Mouse (Mus musculus): ENCODE measurements at regions not wholly inside any gene's neighbourhood (a gene's known extent, or its start where the extent isn't known, plus 50 kb on each side); places are given as distances from the start of the nearest gene placed in this dataset.
A peak's percentile ranks its signal among the peaks of the same experiment; 100 is the strongest.

DNA sequence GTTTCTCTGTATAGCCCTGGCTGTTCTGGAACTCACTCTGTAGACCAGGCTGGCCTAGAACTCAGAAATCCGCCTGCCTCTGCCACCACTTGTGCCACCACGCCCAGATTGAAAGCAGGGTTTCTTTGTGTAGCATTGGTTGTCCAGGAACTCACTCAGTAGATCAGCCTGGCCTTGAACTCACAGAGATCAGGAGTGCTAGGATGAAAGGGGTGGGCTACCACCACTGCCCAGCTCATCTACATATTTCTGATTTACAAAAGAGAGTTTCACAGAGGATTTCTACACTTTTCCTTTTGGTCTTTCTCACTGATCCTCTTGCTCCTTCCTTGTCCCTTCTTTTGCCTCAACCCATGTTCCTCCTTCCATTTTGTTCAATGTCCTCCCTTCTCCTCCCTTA lies 53.1 kb upstream of the Lbx1 start:
- no peak for DNase-seq (ENCODE audit: low spot score in 2 of 2)
- intact Hi-C loops (cut with DNase I) = no loop called here

DNA sequence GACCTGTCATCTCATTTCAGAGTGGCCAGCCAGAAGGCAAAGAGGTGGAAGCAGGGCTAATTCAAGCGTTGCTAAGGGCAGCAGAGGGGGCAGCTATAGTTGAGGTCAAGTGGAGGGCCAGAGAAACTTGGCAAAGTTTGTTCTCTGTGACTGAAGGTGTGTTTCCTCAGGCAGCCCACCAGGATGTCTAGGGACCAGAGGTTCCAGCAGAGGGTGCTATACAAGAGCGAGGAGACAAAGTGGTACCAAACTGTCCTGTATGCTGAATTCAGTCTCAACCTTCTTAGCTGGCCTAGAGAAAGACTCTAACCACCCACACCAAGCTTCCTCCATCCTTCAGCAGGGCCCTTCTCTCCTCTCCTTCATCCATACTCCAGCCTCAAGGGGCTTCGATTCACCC lies 62.2 kb upstream of the Lbx1 start:
- DNase-seq (ENCODE audit: low spot score in 2 of 2) = no peak
- intact Hi-C loops (cut with DNase I) = no loop called here

DNA sequence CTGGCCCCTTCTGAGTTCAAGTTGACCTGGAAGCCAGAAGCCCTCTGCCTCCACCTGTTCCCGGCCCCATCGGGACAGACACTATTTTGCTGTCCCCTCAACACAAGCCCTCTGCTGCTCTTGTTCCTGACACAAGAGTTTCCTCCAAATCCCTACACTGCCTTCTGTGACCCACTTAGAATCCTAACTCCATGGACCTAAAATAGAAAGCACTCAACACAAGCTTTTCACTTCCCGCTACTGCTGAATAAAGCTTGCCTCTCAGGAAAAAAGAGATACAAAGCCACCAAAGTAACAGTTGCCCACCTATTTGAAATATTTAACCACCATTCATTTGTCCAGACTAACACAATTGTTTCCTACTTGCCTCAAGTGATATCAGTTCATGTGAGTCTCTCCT lies 63.7 kb upstream of the Lbx1 start:
- intact Hi-C loops (cut with DNase I) = no loop called here
- DNase-seq (ENCODE audit: low spot score in 2 of 2) = peak in 1 of 2 experiments; percentile 48

DNA sequence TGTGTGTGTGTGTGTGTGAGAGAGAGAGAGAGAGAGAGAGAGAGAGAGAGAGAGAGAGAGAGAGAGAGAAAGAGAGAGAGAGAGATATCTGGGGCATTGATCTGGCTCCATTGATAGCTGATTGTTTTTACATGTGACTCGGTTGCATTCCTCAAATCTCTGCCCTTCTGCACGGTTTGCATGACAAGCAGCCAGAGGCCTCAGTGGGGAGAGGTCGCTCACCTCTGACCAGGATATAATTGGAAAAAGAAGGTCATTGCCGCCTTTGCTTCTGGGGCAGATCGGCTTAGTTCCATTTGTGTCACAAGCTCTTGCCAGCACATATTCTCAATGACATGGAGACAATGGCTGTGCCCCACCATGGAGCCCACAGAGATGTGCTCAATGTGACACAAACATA lies 63.8 kb upstream of the Btrc start:
- no peak for DNase-seq (ENCODE audit: low spot score in 2 of 2)
- intact Hi-C loops (cut with DNase I) = loop anchor here (5.0 kb wide), 4 partner anchors 57 to 248 kb away; no protein-coding TSS in a partner anchor

DNA sequence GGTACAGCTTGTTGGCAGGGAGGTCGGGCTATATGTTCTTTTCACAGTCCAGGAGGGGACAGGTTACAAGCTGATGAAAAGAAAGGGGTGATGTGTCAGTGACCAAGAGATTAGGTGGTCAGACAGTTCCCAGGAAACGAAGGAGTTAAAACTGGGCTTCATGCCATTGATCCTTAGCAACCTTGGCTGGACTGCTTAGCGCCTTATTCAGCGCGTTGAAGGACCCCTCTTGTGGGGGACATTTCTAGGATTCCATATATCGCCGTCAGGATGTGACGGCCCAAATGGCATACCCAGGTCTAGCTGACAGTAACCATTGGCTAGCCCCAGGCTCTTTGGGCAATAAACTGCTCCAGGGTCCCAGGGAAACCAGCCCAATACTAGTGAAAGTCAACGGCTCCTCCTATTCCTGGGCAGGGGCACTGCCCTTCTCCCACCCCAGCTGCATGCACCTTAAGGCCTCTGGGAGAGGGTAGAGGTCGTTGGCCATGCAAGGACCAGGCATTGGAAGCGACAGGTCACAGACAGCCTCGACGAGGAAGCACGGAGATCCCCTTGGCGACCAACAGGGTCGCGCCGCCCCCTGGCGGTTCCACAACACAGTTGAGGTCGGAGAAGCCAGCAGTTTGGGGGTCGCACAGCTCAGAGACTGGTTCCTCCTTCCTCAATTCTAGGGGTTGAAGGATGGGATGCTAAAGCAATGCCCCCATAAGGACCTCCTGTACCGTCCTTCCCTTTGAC lies 62.7 kb upstream of the Btrc start:
- intact Hi-C loops (cut with DNase I) = loop anchor here (5.0 kb wide), 4 partner anchors 59 to 246 kb away; no protein-coding TSS in a partner anchor
- peak; percentile 48 to 55 for DNase-seq (ENCODE audit: low spot score in 2 of 2)

DNA sequence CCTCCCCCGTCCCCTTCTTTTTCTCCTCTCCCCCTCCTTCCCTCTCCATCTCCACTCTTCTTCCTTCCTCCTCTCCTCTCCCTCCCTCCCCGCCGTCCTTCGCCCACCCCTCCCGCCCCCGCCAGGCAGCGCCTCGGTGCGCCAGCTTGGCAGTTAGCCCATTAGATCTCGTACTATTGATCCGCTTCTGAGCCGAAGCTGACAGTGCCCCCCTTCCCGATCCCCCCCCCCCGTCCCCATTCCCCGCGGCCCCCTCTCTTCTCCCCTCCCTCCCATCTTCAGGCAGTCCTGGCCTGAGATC lies 62.2 kb upstream of the Btrc start:
- intact Hi-C loops (cut with DNase I) = loop anchor here (5.0 kb wide), 4 partner anchors 59 to 246 kb away; no protein-coding TSS in a partner anchor

DNA sequence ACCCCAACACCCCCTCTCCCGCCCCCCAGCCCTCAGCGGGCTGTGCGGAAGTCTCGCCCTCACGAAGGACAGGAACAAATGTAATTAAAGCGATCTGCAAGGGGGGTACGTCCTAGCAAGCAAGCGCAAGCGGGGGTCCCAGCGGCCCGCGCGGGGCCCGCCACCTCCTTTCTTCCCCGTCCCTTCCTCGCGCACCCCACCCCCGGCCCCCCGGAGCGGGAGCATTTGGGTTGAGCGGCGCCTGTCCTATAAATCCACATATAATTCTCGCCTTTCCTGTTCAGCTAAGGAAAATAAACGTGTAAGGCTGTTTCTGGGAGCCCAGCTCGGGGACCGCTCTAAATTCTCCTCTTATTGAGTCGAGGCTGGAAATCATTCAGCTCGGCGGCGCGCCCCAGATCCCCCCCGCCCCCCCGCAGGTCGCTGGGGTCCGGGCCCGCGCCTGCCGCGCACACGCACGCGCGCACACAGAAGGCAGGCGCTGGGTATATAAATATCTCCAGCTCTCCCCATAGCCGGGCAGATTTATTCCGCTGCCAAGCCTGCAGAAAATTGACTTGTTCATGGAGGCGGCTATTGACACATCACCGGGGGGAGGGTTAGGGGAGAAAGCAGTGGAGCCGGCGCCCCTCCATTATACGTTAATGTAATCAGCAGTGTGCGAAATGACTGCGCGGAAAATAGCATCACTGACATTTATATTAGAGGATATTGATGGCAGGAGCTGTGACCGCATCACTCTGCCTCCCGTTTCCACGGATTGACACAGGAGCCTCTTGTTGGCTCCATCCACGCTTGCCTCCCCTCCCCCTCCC lies 61.6 kb upstream of the Btrc start:
- DNase-seq (ENCODE audit: low spot score in 2 of 2) = peak; percentile 80 to 84
- intact Hi-C loops (cut with DNase I) = loop anchor here (5.0 kb wide), 4 partner anchors 60 to 245 kb away; no protein-coding TSS in a partner anchor

More for the DNA sequence above, 62.2 kb upstream of the Btrc start:
- peak in 1 of 2 experiments; percentile 42 for DNase-seq (ENCODE audit: low spot score in 2 of 2)

DNA sequence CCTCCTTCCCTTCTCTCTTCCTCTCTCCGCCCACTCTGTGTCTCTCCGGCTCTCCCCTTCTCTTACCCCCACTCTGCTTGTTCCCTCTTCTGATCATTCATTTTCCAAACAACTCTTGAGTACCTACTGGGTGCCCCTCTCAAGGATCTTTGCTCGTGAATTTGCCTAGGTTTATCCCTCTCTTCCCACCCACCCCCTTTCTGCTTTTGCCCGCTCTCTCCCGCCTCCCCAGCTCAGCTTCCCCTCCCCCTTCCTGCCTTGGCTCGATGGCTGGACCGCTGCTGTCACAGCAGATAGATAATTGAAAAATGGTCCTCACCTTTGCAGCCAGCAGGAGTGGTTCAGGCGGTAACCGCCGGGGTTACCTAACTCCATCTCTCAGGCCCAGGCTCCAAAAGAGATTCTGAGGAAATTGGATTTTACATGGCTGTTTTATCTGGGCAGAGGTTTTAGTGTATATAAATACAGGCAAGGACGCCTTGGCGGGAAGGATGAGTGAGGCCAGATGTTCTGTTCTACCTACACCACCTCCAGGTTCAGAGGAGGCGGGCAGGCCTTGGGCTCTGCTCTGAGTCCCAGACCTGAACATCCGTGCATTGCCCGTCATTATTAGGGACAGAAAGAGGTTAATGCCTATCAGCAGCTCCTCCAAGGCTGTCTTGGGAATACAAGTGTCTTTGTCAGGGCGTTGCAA lies 60.8 kb upstream of the Btrc start:
- intact Hi-C loops (cut with DNase I) = loop anchor here (5.0 kb wide), 4 partner anchors 60 to 245 kb away; no protein-coding TSS in a partner anchor
- DNase-seq (ENCODE audit: low spot score in 2 of 2) = no peak

DNA sequence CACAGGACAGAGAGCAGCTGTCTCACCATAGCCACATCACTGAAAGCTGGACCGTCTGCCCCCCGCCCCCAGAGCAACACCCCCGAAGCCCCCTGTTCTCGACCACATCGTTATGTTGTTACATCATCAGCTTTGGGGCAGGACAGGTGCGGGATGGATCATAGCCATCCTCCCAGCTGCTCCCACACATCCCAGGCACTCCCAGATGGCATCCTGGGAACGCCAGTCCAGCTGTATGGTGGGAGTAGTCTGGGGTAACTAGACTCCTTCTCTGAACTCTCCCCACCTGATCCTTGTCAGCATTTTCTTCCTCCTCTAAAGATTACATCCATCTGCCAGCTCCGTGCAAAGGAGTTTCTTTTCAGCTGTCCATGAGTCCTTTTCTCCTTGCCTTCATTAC lies 59.0 kb upstream of the Btrc start:
- intact Hi-C loops (cut with DNase I) = loop anchor here (5.0 kb wide), 4 partner anchors 62 to 243 kb away; no protein-coding TSS in a partner anchor
- DNase-seq (ENCODE audit: low spot score in 2 of 2) = peak in 1 of 2 experiments; percentile 47

DNA sequence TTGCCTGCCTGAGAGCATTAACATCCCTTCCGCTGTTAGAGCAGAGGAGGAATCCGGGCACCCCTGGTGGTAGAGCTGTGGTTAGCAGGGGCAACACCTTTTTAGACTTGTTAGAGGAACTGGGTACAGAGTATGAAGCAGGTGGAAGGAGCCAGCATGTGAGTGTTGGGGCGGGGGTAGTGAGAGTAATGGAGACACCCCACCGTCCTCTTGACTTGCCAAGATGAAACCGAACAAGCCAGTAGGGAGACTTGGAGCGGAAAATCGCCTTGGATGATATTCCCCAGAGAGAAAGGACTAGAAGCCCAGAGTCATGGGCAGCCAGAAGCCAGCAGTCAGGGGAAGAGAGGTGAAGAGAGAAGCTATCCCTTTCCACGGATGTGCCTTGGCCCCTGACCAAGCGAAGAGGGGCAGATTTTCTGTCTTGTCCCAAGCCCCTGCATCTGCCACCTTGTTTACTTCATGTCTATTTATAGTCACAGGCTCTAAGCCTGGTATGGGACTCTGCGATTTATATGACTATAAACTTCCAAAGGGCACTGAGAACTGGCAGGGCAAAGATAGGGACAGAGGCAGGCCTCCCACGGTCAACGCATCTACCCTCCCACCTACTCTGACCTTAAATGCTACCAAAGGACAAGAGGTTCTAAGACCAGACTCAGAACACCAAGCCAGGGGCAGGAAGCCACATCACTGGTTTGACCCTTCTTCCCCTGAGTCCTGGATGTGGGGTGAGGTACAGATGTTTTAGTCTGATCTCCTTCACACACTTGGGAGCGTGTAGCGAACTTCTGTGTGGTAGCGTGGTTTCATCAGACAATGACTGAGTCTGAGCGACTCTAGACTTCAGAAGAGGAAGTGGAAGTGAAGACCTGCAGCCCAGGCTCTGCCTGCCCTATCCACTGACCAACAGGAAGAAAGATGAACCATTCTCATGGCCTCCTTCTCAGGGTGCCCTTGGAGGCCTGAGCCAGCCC lies 55.9 kb upstream of the Btrc start:
- intact Hi-C loops (cut with DNase I) = no loop called here
- peak in 1 of 2 experiments; percentile 35 for DNase-seq (ENCODE audit: low spot score in 2 of 2)

DNA sequence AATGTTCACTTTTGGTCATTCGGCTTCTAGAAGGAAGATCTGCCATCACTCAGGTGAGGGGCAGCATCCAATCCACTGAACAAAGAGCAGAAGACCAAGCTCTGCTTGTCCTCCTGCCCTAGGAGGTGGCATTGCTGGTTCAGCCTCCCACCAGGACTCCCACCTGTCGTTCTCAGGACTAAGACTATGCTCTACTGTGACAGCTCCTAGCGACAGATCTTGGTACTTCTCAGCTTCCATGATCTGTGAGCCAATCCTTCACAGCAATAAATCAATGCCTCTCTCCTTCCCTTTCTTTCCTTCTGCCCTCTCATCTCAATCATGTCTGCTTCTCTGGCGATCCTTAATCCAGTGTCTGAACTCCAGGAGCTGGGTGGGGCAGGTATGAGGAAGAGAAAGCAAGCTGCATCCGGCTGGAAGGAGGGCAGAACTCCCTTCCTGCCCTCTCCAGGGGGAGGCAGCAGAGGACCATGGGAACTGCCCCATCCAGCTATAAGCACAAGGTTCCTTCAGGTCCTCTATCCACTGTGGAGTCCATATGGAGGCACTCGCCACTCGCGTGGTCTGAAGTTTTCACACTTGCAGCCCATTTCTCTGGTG lies 54.8 kb upstream of the Btrc start:
- peak; percentile 31 to 41 for DNase-seq (ENCODE audit: low spot score in 2 of 2)
- intact Hi-C loops (cut with DNase I) = no loop called here

DNA sequence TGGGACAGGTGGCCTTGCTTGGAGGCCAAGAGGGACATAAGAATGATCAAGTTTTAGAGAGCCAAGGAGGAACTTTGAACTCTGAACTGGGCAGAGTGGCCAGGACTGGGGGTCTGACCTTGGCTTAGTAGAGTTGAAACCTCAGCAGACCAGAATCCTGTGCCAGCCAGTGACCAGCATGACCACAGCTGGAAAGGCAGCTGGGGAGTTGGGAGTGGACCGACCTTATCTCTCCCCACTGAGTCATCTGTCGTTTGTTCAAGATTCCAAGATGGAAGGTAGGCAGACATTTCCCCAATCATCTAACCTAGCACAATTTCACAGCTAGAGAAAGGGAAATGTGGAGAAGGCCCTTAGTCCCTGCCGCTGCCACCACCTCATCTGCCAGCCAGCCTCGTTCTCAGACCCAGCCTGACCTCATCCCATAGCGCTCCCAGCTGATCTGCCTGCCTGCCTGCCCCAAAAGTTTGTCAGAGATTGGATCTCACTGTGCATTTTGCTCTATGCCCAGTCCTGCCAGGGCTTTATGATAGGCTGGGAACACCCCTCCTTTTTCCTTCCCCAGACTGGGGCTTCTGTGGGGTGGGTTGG lies 53.1 kb upstream of the Btrc start:
- DNase-seq (ENCODE audit: low spot score in 2 of 2) = no peak
- intact Hi-C loops (cut with DNase I) = no loop called here

DNA sequence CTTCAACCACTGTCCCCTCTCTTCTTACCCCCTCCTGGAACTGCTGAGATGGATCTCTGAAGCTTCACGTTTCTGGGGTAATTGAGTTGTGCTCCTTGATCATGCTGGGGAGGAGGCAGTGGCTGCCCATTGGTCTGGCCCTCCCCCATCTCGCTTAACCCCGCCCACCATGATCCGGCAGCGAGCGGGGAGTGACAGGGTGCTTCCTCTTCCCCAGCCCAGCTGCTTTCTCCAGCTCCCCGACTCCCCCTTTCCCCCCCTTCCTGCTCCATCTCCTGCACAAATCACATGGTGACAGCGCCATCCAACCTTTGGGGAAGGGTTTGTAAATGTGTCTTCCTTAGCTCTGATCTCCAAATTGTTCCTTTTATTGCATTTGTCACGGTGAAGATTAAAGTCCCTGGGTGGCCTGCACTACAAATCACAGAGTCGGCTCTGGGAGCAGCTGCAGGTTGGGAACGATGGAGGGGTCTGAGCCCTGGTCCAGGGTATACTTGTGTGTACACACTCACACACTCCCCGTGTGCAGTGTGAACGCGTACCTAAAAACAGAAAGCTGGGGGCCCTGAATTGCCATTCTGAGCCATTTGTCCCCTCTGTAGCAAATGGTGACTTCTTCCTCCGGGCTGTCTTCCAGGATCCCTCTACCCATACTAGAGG lies 52.5 kb upstream of the Btrc start:
- DNase-seq (ENCODE audit: low spot score in 2 of 2) = peak; percentile 58 to 67
- intact Hi-C loops (cut with DNase I) = no loop called here

DNA sequence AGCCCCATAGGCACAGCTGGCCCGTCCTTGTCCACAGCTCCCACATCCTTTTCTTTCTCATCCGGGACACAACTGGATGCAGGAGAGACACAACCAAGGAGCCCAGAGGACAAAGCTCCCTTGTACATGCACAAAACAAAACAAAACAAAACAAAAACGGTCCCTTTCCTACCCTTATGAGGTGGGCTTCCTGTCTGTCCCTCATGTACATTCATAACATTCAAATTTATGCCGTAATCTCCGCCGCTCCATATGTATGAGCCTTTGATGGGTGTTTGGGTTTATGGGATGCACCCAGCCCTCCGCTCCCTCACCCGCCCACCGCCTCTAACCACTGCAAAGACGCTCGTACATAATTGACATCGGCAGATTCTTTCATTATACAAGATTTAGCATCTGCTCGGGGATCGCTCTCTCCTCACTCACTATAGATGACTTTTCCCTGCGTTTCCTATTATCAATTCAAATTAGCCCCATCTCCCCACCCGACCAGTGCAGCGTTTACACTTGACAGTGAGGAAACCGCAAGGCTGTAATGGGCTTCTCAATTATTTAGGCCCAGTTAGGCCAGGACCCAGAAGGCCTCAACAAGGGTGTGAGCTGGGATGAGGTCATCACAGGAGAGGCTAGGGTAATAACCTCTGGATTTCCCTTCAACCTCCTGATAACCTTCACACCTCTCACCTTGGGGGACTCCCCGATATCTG lies 51.5 kb upstream of the Btrc start:
- intact Hi-C loops (cut with DNase I) = no loop called here
- no peak for DNase-seq (ENCODE audit: low spot score in 2 of 2)

DNA sequence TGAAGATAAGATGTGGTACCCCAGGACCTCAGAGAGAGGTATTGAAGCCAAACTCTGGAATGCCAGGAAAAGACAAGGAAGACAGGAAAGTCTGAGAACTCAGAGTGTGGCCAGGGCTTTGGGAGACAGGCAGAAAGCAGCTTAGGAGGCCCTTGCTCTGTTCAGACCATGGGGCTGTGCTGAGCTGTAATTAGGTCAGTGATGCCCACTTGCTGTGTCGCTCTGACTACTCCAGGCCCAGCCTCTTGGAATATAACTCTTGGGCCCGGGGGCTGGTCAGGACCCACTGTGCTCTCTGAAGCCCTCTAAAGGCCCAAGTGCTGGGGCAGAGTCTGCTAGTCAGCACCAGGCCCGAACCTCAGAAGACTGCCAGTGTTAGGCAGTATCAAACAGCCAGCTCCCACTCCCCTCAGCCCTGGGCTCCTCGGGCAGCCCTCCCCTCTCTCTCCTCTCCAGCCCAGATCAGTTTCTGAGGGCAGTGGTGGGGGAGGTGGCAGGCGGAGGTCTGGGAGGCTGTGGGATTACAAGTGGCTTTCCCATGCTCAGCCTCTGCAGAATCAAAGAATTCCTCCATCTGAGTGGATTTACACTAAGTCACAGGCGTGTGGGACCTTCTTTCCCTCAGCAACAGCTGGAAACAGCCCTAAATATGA lies 50.7 kb upstream of the Btrc start:
- intact Hi-C loops (cut with DNase I) = no loop called here
- no peak for DNase-seq (ENCODE audit: low spot score in 2 of 2)

Data from left cerebral cortex, postnatal 14 days (tissue).